Mouse (Mus musculus): ENCODE results near the gene Krt9.

Gene Krt9

DNA sequence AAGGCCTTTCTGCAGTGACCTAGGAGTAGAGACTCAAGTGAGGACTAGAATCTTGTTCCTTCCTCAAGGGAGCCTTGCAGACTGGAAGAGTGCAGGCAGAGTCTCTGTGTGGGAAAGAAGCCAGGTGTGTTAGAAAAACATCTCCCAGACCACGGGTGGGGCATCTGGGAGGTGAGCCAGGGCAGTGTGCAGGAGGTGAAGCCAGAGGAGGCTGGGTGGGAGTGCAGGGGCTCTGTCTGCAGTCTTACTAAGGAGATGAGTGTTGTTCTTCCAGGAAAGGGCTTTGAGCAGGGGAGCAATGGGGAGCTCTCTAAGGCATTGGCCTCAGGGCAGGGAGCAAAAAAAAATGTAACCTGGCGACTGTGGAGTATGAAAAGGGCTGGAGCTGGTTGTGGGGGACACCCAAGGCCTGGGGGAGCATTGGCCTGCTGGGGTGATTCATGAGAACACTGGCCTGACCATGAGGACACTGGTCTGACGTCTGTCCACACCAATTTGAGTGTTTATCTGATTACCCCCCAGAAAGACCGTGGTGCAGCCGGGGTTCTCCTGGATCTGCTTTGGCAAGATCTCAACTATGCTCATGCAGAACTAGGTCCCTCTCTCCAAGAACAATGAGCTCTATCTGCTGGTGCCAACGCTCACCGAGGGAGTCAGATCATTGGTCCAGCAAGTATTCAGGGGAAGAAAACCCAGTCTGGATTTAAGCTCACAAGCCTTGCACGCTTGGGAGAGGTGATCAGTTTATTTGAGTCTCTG is 37.4 kb downstream of the Krt9 start:
- no peak for DNase-seq (ENCODE audit: low read depth, low spot score)

DNA sequence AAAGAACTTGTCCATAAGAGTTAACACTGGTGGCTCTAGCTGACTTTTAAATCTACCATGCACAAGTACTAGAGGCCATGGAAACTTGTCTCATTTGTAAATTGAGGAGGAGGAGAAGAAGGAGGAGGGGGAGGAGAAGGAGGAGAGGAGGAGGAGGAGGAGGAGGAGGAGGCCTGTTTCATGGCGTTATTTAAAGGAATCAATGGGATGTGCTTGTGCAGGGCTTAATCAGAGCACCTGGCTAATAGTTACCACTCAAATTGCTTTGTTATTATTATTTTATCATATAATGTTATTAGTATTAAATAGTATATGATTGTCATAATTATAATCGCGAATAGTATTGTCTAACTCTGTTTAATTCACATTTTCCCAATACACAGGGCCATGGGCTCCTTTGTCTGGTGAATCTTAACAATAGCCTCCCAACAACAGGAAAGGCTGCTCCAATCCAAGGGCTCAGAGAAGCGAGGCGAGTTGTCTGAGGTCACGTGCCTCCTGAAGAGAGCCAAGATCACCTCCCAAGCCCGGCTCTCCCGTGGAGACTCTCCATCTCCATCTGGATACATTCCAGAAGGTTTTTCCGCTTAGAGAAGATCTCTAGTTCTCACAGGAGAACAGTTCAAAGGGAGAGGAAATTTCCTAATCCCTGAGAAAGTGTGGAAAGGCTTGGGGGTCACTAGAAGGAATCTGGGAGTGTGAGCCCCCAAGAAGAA is 44.3 kb downstream of the Krt9 start, which contains the start of gene Krt19:
Gene Krt19, minus strand, starts transcription at position 51 of the 716 bp plus-strand sequence.
- DNase-seq (ENCODE audit: low read depth, low spot score), result no peak

DNA sequence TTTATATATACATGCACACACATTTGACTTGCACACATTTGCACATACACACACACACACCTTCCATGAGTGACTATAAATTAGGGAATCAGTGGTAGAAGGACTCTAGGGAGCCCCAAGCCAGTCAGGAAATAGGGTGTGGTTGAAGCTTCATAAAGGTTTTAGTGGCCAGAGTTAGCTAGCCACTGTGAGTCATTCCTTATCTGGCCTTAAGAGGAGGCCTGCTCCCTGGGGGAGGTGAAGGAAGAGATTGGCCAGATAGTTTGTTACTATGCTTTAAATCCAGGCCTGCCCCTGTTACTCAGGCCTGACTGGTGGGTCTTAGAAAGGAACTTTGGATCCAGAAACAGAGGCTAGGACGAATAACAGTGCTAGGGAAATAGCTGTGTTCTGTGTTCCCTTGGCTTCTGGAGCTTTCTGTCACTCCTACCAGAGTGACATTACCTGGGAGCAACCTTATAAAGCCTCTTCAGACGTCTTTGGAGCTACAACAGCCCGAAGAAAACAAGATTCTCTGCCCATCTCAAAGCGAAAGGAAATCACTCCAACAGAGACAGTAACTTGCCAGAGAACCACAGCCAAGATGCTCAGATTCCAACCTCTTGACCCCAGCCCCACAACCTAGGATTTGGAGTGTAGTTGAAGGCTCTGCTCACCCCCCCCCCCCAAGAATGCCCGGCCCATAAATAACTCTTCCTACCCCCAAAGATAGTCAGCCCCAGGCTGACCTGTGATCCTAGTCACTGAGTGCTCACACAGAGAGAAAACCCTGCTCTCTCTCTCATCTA is 45.3 kb downstream of the Krt9 start:
- DNase-seq (ENCODE audit: low read depth, low spot score), result peak; percentile 23

DNA sequence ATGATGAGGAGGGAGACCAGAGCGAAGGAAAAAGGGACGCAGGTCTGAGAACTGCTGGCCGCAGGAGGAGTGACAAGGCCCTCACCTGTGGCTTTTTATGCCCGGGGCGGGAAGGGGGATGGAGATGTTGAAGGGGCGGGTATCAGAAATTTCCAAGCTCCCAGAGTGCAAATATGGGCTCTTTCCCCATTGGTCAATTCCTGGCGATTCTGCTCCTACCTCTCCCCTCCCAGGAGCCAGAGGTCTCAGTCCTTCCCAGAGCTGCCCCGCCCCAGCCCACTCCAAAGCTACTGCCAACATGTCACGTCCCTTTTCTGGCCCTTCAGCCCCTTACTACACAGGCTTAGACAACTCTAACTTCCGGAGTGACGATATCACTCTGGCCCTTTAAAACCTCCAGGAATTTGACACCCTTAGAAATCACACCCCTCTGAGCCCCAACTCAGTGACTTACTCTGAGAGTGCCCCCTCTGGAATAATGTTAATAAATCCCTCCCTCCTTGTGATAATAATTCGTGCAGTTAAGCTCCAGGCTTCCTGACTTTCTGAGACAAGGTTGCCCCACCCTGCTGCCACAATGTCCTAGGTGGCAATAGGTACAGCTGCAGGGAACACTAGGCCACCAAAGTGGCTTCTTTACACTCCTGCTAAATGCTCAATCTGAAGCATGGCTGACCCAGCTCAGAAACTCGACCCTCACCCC is 47.0 kb downstream of the Krt9 start:
- DNase-seq (ENCODE audit: low read depth, low spot score), result peak; percentile 31

DNA sequence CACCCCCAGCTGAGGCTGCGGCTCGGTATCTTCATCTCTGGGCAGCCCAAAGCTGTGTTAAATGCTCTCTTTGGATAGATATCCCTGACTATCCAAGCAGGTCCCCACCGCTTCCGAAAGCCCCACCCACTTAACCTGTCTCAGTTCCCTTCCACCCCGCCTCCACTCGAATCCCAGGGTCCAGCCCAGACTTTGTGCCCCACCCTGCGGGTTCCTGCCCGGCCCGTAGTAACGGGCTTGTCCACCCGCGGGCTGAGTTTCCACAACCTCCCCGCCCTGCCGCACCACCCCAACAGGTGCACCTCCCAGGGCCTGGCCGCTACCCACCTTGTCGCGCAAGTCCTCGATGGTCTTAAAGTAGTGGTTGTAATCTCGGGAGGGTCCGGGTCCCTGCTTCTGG is 47.9 kb downstream of the Krt9 start:
- no peak for DNase-seq (ENCODE audit: low read depth, low spot score)

DNA sequence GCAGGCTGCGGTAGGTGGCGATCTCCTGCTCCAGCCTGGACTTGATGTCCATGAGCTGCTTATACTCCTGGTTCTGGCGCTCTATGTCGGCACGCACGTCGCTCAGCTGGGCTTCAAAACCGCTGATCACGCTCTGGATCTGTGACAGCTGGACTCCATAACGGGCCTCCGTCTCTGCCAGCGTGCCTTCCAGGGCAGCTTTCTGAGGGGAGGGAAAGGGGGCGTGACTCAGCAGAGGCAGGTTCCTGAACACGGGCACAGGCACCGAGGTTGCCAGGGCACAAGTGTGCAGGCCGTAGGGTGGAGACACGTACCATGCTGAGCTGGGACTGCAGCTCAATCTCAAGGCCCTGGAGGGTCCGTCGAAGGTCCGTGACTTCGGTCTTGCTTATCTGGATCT is 52.1 kb downstream of the Krt9 start:
- DNase-seq (ENCODE audit: low read depth, low spot score), result no peak

DNA sequence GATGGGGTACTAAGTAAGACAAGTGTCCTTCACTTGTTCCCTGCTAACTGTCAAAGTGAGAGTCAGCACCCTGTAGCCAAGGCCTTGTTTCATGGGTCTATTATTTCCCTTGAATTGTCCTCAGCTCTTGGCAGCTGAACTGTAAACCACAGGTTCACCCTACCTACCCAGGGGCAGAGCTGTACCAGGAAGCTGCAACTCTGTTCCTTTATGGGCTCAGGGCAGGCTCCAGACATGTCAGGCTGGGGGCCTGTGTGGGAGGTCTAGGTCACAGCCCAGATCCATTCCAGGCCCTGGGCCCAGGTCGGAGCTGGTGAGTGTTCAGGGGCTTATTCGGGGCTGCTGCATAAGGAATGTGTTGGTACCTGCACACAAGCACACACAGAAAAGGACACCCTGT is 53.7 kb downstream of the Krt9 start:
- DNase-seq (ENCODE audit: low read depth, low spot score), result no peak

DNA sequence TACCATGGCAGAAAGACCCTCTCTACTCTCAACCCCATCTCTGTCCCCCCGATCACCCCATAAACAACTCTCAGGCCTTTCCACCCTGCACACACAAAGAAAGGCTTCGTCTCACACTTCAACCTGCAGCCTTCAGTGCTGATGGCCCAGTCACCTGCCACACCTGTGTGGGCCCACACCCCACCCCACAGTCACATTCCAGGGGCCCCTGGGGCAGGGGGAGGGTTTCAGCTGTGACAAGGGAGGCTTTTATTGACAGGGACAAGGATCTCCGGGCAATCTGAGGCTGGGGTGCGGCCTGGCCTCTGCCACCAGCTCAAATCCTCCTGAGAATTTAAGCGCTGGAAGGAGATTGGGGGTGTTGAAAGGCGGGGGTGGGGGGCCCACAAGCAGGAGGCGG is 54.2 kb downstream of the Krt9 start:
- DNase-seq (ENCODE audit: low read depth, low spot score), result no peak

DNA sequence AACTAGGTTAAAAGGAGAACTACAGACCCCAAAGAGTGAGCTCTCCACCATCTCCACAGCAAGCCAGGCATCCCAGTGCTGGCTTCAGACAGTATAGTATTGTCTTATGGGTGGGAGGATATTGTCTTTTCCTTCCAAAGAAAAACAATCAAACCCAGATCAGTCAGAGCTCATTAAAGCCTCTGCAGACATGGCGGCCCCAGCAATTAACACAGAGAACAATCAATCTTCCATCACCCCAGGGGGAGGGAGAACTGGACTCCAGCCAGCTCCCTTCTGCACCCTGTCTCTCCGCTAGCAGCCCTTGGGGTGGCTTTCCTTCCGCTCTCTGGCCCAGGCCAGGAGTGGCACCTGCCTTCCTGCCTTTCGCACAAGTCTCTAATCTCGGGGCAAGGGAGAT is 55.4 kb downstream of the Krt9 start:
- no peak for DNase-seq (ENCODE audit: low read depth, low spot score)
